Mouse (Mus musculus) megakaryocyte, embryonic 14.5 days (primary cell): ENCODE data around the gene Ccr6.

Source experiments
- FLI1 ChIP-seq: IDR thresholded peaks from 2 replicates; pipeline ENCODE4 v1.6.1; 2012; ENCODE audit warnings: low read length, inconsistent platforms, mixed read lengths
- GATA1 ChIP-seq: IDR thresholded peaks from 3 replicates; pipeline ENCODE4 v1.6.1; 2012; ENCODE audit warnings: mixed read lengths, low read length, inconsistent platforms, borderline replicate concordance

- TF ChIP-seq GATA1: no peak
- no peak for TF ChIP-seq FLI1
These were observed 19.1 kb downstream of the Ccr6 start for GRCm38 (mm10) chr17:8254914-8255313.
